Mouse (Mus musculus) ovary, postnatal 10 days (tissue): ENCODE data around the gene Vti1a.

ENCODE experiments used
- DNase-seq: peaks from one replicate; pipeline ENCODE4 v3.0.0; 2022; ENCODE audit warnings: low spot score

Gene Vti1a

GRCm38 (mm10) chr19:55523340-55523739 lies 207.2 kb downstream of the Vti1a start:
- no peak for DNase-seq

- DNase-seq, result no peak
Measured at GRCm38 (mm10) chr19:55524385-55524784, 208.3 kb downstream of the Vti1a start.

- no peak for DNase-seq
Measured at GRCm38 (mm10) chr19:55525056-55525455, 209.0 kb downstream of the Vti1a start.

GRCm38 (mm10) chr19:55526717-55527235 lies 210.7 kb downstream of the Vti1a start:
- no peak for DNase-seq

GRCm38 (mm10) chr19:55530041-55530440 lies 213.9 kb downstream of the Vti1a start:
- no peak for DNase-seq

GRCm38 (mm10) chr19:55532681-55533080 lies 216.6 kb downstream of the Vti1a start:
- no peak for DNase-seq

GRCm38 (mm10) chr19:55536273-55536937 lies 220.3 kb downstream of the Vti1a start:
- no peak for DNase-seq

- no peak for DNase-seq
Measured at GRCm38 (mm10) chr19:55537691-55538090, 221.6 kb downstream of the Vti1a start.

GRCm38 (mm10) chr19:55541641-55542040 lies 225.5 kb downstream of the Vti1a start:
- no peak for DNase-seq

GRCm38 (mm10) chr19:55542461-55542860 lies 226.4 kb downstream of the Vti1a start:
- DNase-seq, result no peak

- no peak for DNase-seq
Measured at GRCm38 (mm10) chr19:55543188-55543587, 227.1 kb downstream of the Vti1a start.

- no peak for DNase-seq
Measured at GRCm38 (mm10) chr19:55544498-55544897, 228.4 kb downstream of the Vti1a start.

GRCm38 (mm10) chr19:55545529-55545928 lies 229.4 kb downstream of the Vti1a start:
- peak; percentile 46 for DNase-seq

GRCm38 (mm10) chr19:55546009-55546528 lies 230.0 kb downstream of the Vti1a start:
- no peak for DNase-seq

- DNase-seq, result no peak
Measured at GRCm38 (mm10) chr19:55548206-55548605, 232.1 kb downstream of the Vti1a start.

- no peak for DNase-seq
Measured at GRCm38 (mm10) chr19:55548656-55549055, 232.6 kb downstream of the Vti1a start.

- no peak for DNase-seq
Measured at GRCm38 (mm10) chr19:55550176-55550575, 234.1 kb downstream of the Vti1a start.

- no peak for DNase-seq
Measured at GRCm38 (mm10) chr19:55552339-55552738, 236.2 kb downstream of the Vti1a start.

- DNase-seq, result no peak
Measured at GRCm38 (mm10) chr19:55552861-55553260, 236.8 kb downstream of the Vti1a start.

GRCm38 (mm10) chr19:55554295-55554694 lies 238.2 kb downstream of the Vti1a start:
- no peak for DNase-seq

- DNase-seq, result no peak
Measured at GRCm38 (mm10) chr19:55554703-55555102, 238.6 kb downstream of the Vti1a start.

GRCm38 (mm10) chr19:55556168-55556999 lies 240.3 kb downstream of the Vti1a start:
- no peak for DNase-seq

GRCm38 (mm10) chr19:55559331-55559730 lies 243.2 kb downstream of the Vti1a start:
- no peak for DNase-seq
